15 mouse cellular contexts compared by ENCODE assay signal in the genomic region with DNA sequence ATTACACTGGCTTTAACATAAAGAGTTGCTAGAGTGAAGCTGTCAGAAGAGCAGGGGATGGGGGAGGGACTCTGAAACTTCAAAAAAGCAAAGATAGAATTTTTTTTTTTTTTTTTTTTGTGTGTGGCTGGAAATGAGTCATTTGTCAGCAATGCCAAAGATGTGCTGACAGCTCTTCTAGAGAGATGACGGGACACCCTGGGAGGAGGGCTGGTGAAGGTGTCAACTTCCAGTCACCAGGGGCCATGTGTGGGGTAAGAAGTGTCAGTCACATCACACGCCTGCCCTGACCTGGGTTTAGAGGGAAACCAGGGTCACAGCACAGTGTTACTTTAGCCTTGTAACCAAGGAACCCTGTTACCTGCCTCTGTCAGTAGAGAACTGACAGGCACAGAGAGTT.
DNase-seq lines count a peak whose midpoint lies in the region; ATAC-seq lines count a peak whose summit lies in the region.
"Had no signal": no experiment of that assay in that cellular context is flagged by ENCODE, and none has a peak within 500 bp of the region (broad histone marks: within the 10 kb centered on the region; RNA-seq: fewer than 3 reads in every experiment).

No protein-coding gene starts in this region.

- no peaks in the 10 kb centered on the region for H3K27me3 ChIP-seq in hindbrain, embryonic 10.5 days (ENCODE audit: insufficient read depth, poor library complexity, severe bottlenecking)
- no peaks in the 10 kb centered on the region for H3K27me3 ChIP-seq in hindbrain, embryonic 16.5 days (replicated peaks; ENCODE audit: control insufficient read depth, insufficient read depth, low read length)
- H3K27me3 ChIP-seq: hindbrain, embryonic 12.5 days; limb, embryonic 13.5 days had no signal

- H3K9ac ChIP-seq in hindbrain, embryonic 16.5 days (ENCODE audit: low read depth, low read length), result no peak overlapping the region
- H3K9ac ChIP-seq: hindbrain, embryonic 12.5 days; limb, embryonic 13.5 days had no signal

- WGBS in hindbrain, embryonic 10.5 days, result 43% methylated on average over 2 of the region's 2 CpGs
- WGBS in hindbrain, embryonic 16.5 days, result 40% methylated on average over 2 of the region's 2 CpGs

- peak; percentile 61 for DNase-seq in hindbrain, embryonic 10.5 days (ENCODE audit: low spot score)
- peak; percentile 75 for DNase-seq in NIH3T3 (ENCODE audit: low read depth)
- peak; percentile 16 for DNase-seq in fibroblast of lung, adult 2 months (ENCODE audit: low read depth)
- peak; percentile 11 to 12 for DNase-seq in heart, postnatal 36 days
- DNase-seq in layer of hippocampus, adult 18-20 months (ENCODE audit: low spot score in 2 of 2), result no peak
- DNase-seq: cerebellum, adult 8-10 months; lung, postnatal 14 days; right cerebral cortex, postnatal 25 days; thymus, adult 18-20 months had no signal

- no peak for ATAC-seq in hindbrain, embryonic 16.5 days
- no peak for ATAC-seq in megakaryocyte progenitor cell, adult 5-6 weeks (replicated peaks; ENCODE audit: poor library complexity)
- no peak for ATAC-seq in activated CD4-positive, CD25-positive, alpha-beta regulatory T cell, adult 4 months

- H3K36me3 ChIP-seq in hindbrain, embryonic 10.5 days, result no peaks in the 10 kb centered on the region
- H3K36me3 ChIP-seq in hindbrain, embryonic 16.5 days (ENCODE audit: control insufficient read depth, insufficient read depth, low read length), result no peaks in the 10 kb centered on the region
- H3K36me3 ChIP-seq: hindbrain, embryonic 12.5 days; limb, embryonic 13.5 days had no signal

- H3K4me3 ChIP-seq in hindbrain, embryonic 10.5 days, result no peak overlapping the region
- no peak overlapping the region for H3K4me3 ChIP-seq in hindbrain, embryonic 16.5 days (ENCODE audit: low read length)
- H3K4me3 ChIP-seq: hindbrain, embryonic 12.5 days; limb, embryonic 13.5 days had no signal

- H3K9me3 ChIP-seq in hindbrain, embryonic 10.5 days, result no peaks in the 10 kb centered on the region
- no peaks in the 10 kb centered on the region for H3K9me3 ChIP-seq in hindbrain, embryonic 16.5 days (ENCODE audit: control insufficient read depth, low read length)
- H3K9me3 ChIP-seq: hindbrain, embryonic 12.5 days; limb, embryonic 13.5 days had no signal

- H3K4me1 ChIP-seq in hindbrain, embryonic 10.5 days (replicated peaks), result no peaks in the 10 kb centered on the region
- H3K4me1 ChIP-seq in hindbrain, embryonic 16.5 days (ENCODE audit: control insufficient read depth, insufficient read depth, low read depth, low read length), result no peaks in the 10 kb centered on the region
- H3K4me1 ChIP-seq: hindbrain, embryonic 12.5 days had no signal

- no peak overlapping the region for H3K27ac ChIP-seq in hindbrain, embryonic 10.5 days
- H3K27ac ChIP-seq in hindbrain, embryonic 16.5 days (ENCODE audit: low read depth, low read length), result no peak overlapping the region
- H3K27ac ChIP-seq: hindbrain, embryonic 12.5 days; kidney, postnatal 0 days; limb, embryonic 13.5 days had no signal

- intact Hi-C loops in heart, postnatal 36 days (cut with DNase I), result no loop called here

- H3K4me2 ChIP-seq in hindbrain, embryonic 16.5 days (ENCODE audit: low read length), result no peak overlapping the region
- H3K4me2 ChIP-seq: hindbrain, embryonic 12.5 days; limb, embryonic 13.5 days had no signal

Comparison
In these comparisons a context has a peak if more than half of its experiments do, and no peak if none do; other contexts are left out.
1. DNase-seq: peak in hindbrain, embryonic 10.5 days (single experiment), NIH3T3 (single experiment), fibroblast of lung, adult 2 months (single experiment) and heart, postnatal 36 days (2 of 2); none in layer of hippocampus, adult 18-20 months (0 of 2).